Mouse (Mus musculus): ENCODE data around the gene Tceanc2. TPM values are rescaled to one million over a fixed set of nuclear protein-coding genes. Genes with fewer than 3 reads are reported as not detected.

Gene Tceanc2
- total RNA-seq, 2 experiments from 2014 or later: 13.1 to 14.9 TPM

DNA sequence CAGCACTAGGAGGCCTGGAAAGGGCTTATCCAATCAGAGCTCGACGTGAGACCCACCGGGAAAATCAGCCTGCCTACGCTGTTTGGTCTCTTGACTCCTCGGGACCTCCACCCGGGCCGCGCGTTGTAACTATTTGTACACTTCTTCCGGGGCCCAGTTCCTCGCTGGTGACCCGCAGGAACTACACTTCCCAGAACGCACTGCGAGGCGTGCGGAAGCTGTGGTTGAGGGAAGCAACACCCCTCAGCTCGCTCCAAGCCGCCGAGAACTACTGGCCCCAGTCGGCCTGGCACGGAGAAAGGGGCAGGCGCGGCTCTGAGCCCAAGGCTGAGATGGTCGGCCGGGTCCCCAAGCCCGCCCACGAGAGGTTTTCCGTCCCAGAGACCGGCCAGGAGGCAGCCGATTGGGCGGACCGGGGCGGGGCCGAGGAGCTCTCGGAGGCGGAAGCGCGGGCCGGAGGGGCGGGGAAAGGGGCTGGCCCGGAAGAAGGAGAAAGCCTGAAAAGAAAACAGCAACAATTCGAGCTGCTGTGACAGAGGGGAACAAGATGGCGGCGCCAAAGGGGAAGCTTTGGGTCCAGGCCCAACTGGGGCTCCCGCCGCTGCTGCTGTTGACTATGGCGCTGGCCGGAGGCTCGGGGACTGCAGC lies 610 bp downstream of the Tceanc2 start, which contains the start of gene Tmem59:
Tmem59 (plus strand) TSS at position 218 of the 648 bp plus-strand sequence.
- peak; percentile 98 for DNase-seq

DNA sequence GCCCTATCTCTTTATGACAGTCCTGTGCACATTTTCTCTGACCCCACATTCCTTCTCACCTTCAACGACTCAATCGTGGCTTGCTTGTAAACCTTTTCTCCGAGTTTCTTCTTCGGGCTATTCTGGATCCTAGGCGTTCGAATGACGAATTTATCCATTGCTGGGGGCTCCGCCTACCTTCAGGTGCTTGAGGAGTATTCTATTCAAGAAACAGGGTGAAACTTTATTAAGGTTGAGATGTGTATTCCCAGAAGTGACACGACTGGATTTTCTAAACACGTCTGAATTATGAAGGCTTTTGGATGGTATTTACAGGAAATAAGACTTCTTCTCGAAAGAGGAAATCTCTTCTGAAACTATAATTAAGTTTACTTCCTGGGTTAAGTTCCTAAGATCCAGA lies 1.4 kb downstream of the Tceanc2 start:
- no peak for DNase-seq

DNA sequence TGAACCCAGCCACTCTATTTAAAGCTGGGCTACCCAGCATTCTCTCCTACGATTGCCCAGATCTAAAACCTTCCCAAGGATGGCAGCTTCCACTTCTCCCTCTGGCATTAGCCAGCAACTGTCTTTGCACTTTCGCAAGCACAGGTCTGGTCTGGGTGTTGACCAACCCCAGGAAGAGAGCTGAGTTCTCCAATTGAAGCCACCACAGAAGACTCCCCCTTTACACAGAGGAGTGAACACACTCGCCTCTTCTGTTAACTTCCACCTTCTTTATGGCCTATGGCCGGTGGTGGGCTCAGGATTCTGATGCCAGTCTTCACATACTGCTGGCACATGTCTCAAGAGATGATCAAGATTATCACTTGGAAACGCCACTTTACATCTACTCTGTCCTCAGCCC lies 11.1 kb downstream of the Tceanc2 start:
- no peak for DNase-seq

DNA sequence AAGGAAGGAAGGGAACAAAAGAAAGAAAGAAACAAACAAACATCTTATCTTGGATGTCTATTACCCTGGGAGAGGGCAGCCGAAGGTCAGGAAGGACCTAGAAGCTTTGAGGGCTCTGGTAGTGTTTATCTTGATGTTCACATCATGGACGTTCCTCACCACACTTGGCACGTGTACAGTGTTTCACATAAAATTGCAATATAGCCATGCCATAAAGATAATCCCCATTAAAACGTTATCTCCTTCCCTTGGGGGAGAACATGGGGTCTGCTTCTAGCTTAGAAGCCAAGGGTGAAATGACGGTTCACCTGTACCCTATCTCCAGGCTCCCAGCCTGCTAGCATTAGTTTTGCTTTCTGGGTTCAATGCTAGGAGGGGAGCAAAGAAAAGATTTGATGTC lies 12.2 kb downstream of the Tceanc2 start:
- no peak for DNase-seq

DNA sequence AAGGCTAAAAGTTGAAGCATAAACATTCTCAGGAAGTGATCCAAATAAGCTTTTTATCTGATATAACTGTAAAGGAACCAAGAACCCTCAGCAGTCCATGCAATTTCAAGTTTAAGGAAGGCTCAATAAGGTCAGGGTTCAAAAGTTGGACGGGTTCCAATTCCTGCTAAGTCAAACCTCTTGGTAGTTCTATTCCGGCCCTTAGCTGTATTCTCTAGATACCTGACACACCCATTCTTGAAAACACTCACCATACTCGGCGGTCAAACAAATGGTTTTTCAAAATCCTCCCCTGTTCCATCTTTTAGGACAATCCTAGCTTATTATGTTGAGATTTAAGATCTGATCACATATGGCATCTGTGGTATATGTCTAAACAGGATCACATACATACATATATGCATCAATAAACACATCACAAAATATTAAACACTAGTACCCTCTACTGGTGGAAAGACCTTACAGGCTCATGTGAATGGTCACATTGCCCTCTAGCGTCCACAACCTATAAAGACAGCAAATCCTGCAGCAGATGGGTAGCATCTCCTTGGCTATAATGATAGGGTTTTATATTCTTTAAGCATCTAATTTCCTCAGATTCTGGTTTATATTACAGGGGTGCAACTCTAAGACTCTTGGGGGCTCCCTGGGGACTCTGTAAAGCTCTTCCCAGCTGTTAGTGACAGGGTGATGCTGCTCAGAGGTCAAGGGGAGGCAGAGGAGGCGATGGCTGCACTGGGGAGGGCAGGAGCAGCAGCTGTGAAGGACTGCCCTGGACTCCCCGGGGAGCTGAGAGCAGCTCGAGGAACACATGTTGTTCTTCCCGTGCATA lies 14.9 kb downstream of the Tceanc2 start:
- peak; percentile 77 for DNase-seq

DNA sequence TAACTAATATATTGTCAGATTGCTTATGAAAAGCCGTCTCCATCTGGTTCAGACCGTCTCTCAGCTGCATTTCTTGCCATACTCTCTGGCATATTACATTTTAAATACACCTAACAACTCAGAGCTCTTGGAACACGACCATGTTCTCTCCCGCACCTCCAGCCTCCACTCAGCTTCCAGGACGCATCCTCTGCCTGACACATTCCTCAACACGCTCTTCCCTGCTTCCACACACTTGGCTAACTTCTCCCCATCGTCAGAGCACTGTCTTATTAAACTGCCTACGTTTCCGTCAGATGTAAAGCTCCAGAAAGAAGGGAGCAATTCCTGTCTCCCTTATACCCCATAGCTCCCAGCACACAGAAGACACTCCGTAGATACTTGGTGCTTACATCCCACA lies 15.6 kb downstream of the Tceanc2 start:
- DNase-seq: no peak

DNA sequence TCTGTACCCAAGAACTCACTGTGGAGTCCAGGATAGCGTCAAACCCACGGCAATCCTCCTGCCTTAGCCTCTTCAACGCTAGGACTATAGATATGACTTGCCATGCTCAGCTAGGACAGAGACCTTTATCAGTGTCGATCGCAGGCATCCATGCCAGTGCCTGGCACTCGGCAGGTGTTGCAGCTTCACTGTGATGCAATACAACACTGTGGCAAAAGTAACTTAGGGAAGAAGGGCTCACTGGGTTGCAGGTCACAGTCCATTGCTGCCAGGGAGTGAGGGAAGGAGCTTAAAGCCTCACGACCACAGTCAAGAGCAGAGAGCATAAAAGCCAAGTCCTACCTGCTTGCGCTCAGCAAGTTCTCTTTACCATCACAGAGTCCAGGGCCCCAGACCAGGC lies 18.7 kb downstream of the Tceanc2 start:
- DNase-seq: no peak

DNA sequence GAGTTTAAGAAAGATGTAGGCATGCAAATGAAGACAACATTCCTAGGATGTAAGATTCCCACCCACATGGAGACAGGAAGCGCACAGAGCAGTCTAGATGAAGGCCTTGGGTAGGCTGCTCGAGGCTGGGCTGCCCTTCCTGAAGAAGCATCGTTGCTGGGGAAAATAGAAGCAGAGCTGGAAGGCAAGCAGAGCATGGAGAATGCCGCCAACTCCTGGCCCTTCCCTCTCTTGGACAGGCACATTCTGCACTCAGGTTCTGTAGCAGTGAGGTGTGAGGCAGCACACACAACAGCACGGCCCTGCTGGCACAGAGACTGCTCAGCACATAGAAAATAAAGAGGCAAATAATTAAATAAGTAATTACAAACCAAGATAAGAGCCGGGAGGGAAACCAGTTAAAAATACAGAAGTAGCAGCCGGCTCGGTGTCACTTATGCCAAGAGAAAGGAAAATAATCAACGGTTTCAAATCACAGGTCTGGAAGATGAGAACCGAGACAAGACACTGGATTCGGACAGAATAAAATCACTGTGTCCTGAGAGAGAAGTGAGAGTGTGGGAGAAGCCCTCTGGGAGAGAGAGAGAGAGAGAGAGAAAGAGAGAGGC lies 19.6 kb downstream of the Tceanc2 start:
- no peak for DNase-seq

DNA sequence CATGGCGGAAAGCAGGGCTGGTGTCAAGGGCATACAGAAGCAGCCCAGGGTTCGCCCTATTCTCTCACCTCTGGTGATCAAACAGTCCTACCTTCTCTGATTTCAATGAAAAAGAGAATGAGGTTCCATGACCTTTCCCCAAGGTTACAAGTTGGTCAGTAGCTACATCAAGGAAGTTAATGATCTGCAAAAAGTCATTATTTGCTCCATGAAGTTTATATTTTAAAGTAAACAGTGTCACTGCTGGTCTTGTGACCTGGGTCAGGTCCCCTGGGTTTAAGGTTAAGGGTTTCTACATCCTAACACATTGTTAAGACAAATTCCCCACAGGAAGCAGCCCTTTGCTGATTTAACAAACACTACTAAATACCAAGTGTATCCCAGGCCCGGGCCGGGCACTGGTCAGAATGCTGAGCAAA lies 21.9 kb downstream of the Tceanc2 start:
- no peak for DNase-seq

DNA sequence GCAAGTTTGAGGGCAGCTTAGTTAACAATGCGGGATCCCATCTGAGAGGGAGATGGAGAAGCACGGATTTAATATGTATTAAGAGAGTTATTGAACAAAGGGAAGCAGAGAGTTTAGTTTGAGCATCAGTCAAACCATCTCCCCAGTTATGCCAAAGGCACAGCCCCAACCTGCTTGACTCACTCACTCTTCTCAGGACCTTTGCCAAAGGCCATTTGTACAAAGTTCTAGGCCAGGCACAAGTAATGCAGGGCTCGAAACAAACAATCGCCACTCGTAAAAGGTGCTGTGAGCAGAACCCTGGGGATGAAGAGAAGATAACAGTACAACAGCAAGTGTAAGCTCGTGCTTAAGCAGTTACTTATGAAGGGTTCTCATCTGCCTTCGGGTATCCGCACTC lies 26.3 kb downstream of the Tceanc2 start:
- DNase-seq: no peak

DNA sequence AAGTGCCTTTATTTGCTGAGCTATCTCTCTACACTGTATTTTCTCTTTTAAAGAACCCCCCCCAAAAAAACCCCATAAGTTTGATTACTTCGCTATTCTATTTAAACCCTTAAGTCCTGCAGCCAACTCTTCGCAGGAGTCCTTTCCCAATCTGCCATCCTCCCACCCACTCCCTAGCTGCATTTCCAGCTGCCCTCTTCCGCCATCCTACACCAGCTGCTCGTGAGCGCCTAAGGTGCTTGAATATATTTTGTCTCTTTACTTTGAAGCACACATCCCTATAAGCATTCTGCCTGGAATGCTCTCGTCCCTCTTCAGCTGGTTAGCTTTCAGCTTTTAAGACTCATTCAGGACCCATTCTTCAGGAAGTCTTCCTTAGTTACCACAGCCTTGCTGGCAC lies 27.9 kb downstream of the Tceanc2 start:
- DNase-seq: no peak

DNA sequence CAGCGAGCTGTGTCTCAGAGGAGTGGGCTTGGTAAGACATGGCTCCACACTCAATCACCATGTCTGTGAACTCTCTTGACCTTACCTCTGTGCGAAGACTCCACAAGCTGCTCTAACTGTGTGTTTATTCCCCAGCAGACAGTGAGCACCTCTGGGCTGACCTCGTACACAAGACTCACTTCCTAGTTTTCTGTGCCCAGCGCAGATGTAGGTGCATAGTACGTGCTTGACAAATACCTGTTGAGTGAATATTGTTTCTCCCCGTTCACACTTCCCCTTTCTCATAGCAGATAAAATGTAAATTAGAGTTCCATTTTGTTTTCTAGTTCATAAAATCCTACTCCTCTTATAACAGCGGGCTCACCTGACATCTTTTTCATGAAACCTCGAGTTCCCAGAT lies 35.4 kb downstream of the Tceanc2 start:
- DNase-seq: no peak

DNA sequence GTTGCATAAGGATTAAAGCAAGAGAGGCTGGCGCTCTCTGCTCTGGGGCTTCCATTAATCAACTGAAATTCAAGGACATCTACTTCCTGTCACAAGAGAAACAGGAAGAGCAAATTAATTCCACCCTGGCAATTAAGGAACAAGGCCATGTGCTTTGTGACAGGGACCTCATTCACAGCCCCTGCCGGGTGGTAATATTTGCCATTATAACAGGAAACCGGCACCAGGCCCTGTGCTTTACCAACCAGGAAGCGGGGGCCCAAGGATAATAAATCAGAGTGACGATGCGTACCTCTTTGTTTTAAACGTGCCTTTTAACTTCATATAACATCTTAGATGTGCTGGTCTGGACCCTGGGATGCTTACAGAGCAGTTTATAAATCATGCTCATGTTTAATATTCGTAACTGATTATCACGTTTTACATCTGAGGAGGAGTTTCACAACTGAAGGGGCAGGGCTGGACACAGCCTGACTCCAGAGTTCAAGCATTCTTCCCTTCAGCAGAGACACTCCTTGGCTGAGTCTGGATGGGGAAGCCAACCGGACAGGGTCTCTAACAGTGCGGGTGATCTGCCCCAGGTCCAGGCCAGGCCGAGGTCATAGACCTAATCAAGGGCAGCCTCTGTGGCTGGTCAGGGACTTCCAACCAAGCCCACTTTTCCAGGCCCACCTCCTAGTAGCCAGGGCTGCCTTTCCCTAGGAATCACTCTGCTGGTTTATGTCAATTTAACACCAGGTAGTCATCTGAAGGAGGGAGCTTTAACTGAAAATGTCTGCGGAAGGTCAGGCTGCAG lies 38.9 kb downstream of the Tceanc2 start:
- no peak for DNase-seq

DNA sequence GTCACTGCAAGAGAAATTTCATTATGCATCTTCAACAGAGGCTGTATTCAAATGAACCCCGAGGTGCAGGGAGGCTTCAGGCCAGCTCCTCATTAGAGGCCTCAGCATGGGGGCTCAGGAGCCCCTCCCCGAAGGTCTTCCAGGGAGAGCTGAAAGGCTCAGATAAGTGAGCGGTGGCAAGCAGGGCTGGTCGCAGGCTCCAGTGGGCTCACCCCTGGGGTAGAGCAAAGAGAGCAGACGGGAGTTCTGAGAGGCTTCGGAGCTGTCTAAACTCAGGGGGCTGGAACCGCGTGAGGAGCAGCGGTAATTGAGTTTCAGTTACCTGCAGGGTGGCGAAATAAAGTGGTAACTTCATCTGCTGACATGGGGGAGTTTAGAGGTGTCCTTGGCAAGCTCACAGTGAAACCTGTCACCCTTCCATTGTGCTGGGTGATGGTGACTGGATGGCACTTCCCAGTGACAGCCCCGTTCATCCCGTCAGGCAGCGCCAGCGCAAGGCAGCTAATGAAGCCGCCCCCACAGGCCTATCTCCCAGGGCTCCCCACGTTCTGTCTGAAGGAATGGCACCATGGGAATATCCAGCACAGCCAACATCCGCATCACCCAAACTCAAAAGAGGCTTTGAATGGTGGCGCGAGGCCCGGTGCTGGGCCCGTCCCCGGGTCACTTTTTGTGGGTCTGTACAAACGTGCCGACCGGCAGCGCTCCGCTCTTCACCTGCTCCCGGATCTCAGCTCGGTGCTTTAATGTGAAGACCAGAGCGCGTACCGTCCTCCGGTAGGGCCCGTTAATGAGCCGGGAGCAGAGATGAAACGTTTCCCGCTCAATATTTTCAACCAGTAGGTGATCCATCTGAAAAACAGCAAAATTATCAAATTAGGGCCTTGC lies 39.7 kb downstream of the Tceanc2 start:
- no peak for DNase-seq

DNA sequence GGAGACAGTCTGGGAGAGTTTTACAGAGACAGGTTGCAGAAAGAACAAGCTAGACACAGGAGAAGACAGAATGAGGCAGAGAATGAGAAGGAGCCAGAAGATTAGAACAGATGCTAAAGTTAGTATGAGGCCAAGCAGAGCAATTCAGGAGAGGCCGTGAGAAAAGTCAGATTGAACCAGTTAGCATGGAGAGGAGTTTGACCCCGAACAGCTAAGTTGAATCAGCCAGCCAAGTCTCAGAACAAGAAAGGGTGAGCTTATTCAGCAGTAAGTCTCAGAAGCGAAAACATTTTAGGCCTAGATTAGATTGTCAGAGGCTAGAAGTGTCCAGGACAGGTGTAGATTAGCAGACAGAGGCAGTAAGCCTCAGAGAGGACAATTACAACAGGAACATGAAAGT lies 42.4 kb downstream of the Tceanc2 start:
- no peak for DNase-seq

DNA sequence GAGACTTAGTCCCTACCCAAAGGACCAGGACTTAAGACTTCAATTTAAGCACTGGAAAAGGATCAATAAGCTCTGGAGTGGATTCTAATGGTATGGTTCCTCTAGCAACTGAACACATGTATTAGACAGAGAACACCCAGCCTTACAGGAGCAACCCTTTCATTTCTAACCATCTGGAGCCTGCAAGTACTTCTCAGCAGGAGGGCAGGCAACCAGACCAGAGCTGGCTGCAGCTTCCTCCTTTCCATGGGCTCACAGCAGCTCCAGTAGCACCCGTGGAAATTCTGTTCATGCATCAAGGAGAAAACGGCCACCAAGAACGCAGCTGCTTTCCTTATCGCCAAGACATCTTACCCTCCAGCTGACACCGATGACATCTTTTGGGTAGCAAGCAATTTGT lies 43.3 kb downstream of the Tceanc2 start:
- DNase-seq: no peak

DNA sequence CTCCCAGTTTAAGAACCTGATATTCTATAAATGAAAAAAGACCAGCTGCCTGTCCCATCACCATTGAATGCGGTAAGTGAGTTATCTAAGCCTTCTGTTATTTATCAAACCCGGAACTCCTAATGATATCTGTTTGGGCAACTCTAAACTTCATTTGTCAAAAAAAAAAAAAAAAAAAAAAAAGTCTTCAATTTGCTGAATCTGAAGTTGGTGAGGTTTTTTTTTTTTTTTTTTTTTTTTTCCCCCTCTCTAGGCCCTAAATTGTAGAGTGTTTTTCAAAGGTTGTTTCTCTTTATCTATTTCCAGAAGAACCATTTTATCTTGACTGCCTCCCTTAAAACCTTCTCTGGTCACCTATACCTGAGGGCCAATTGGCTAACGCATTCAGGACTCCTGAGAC lies 44.0 kb downstream of the Tceanc2 start:
- no peak for DNase-seq

DNA sequence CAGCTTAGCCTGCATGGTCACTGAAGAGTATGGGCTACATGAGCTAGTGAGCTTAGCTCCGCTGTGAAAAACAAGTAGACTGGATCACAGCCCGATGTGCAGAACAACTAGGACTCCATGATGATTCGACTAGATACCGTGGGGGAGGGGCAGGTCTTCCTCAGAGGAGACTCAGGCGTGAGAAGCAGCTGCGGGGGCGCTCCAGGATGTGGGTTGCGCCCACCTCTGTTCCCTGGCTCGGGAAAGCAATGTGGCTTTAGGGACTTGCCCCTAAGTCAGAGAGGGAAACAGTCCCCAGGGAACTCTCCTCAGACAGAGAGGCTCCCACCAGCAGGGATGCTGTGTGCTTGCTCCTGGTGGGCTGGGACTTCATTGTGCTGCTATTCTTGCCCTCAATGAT lies 48.4 kb downstream of the Tceanc2 start:
- peak; percentile 17 for DNase-seq

DNA sequence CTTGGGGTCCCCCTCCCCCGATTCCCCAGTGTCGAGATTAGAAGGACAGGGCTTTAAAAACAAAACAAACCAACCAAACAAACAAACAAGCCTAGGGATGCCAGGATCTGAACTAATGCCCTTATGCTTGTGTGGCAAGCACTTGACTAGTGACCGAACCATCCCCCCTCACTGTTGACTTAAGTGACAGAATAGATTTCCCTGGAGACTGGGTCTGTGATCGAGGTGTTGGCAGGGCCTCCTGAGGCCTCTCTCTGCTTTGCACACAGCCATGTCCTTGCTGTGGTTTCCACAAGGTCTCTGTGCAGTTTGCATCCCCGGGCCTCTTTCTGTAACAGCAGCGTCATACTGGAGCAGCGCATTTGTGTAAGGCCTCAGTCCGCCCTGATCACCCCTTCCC lies 49.5 kb downstream of the Tceanc2 start:
- DNase-seq: no peak

DNA sequence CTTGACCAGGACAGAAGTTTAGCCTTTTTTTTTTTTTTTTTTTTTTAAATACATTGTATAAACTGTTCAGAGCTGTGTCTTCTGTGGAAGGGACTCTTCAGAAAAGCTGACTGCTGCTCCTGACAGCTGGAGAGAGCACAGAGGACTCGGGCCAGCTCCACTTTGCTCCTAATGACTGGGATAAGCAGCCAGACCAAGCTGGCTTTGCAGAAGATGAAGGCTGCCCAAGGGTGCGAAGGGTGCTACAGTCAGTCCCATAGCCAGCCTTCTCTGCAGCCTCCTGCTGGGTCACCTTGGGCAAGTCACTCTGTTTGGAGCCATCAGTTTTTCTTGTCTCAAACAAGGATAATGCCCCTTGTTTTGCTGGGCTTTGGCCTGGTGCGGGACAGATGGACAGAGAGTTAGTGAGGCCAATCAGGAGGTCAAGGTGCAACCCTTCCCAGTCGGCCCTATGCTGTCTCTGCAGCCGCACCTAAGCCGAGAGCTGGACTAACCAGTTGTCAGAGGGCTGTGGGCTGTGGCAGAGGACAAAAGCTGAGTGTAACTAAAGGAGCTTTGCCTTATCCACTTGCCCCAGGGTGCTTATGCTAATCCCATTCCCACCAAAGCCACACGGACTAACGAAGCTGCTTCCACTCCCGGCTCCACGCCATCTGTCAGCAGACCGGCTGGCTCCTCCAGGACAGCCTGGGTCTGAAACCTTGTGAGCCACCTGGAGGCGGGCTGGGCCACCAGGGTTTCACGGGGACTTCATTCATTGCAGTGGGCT lies 50.8 kb downstream of the Tceanc2 start:
- no peak for DNase-seq
